Mouse (Mus musculus): Measurements from ENCODE around the gene Acer2. TPM values are rescaled to one million over a fixed set of nuclear protein-coding genes. Genes with fewer than 3 reads are reported as not detected.

The Acer2 gene
- 0.13 and 0.16 TPM in 2 replicates for polyA plus RNA-seq (2012)

GRCm38 (mm10) chr4:86874146-86874847 lies at the start of gene Acer2:
Gene Acer2, plus strand, starts transcription at chr4:86874396.

GRCm38 (mm10) chr4:86857113-86858069 lies 16.8 kb upstream of the Acer2 start, which contains the start of gene Rps6:
Gene Rps6, minus strand, starts transcription at chr4:86857412.

Other genes starting within 250 kb of the Acer2 start
- 10.2 and 10.7 TPM in 2 replicates for gene Plin2, start 204.3 kb upstream of the Acer2 start, polyA plus RNA-seq (2012)
- gene Dennd4c, start 125.8 kb upstream of the Acer2 start, polyA plus RNA-seq (2012), result 1.2 and 2.0 TPM in 2 replicates
- 554 and 644 TPM in 2 replicates for gene Rps6, start 17.0 kb upstream of the Acer2 start, polyA plus RNA-seq (2012)